Mouse (Mus musculus): ENCODE measurements around the gene Nedd9.

DNA sequence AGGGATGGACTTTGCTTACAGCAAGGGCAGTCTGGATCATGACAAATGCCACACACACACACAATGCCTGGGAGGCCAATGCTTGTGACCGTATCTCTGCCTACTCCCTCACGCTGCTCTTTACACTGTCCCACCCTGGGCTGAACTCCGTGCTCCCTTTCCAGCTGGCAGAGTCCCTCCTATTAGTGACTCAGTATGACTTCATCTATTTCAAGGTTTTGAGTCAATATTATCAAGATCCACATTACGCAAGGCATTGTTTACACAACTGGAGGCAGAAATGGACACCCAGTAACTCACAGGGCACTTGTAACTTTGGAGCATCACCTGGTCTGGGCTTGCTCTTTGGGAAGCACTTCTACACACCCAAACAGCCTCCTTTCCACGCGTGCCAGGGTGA, 83.3 kb downstream of the Nedd9 start:
- TF ChIP-seq POLR2A (IDR thresholded peaks at IDR 0.05; ENCODE audit: borderline replicate concordance, control insufficient read depth, low read depth, low read length) (no peak), CTCF (IDR thresholded peaks at IDR 0.05; ENCODE audit: control insufficient read depth, insufficient read depth, low read length) (no peak)

All from bone marrow, adult 2 months (tissue).